Mouse (Mus musculus): ENCODE measurements around the gene Zdhhc14.

Zdhhc14 gene

DNA sequence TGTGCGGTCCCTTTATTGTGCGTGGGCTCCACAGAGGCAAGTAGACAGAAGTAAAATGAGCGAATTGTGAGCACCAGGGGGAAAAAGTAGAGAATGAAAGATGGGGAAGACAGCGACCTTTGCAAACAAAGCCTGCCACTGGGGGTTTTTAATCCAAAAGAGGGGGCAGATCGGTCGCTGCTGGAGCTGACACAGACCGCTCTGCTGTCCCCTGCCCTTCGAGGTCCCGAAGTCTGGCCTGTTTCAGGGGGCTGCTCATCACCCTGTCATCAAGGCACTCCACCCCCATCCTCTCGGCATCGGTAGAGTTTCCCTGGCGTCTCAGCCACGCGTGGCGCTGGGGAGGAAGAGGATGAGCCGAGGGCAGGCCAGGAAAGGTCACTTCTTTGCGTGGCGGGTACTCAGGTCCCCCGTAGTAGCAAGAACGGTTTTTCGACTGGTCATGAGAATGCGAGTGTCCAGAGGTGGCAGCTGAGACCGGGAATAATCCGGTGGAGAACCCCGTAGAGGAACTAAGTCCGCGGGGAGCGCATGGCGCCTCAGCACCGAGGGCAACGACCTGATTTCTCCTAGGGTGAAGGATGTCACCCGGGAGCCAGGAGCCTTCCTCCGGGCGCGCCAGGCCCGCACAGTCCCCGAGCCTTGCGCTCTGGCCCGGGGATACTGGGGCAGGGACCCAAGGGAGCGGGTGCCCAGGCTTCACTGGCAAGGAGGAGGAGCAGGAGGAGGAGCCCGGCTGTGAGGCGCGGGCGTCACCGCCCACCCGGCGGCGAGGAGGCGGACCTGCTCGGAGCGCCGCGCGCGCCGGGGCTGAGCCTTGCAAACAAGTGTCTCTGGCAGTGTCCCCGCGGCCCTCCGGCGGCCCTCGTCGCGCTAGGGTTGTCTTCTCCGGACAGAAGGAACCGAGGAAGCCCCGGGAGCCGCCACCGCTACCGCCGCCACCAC lies at the start of gene Zdhhc14:
Gene Zdhhc14 (plus strand): TSS at position 757 of the 945 bp plus-strand sequence.
- DNase-seq (ENCODE audit: low spot score) = peak; percentile 76

- DNase-seq (ENCODE audit: low spot score) = no peak
Measured at GRCm38 (mm10) chr17:5443260-5443659, 49.1 kb upstream of the Zdhhc14 start.

DNA sequence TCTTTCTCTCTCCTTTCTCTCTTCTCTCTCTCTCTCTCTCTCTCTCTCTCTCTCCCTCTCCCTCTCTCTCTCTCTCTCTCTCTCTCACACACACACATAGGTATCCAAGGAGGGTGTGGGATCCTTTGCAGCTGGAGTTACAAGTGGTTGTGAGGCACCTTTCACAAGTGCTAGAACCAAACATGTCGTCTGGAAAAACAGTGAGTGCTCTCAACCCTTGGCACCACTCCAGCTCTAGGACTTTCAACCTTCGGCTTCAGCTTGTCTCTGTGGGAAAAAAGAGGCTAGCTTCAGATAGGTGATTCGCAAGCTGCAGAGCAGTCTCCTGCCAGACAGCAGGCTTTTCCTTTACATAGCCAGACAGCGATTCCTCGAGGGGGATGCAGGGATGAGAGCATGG lies 48.6 kb upstream of the Zdhhc14 start:
- no peak for DNase-seq (ENCODE audit: low spot score)

GRCm38 (mm10) chr17:5453657-5454056 lies 38.7 kb upstream of the Zdhhc14 start:
- DNase-seq (ENCODE audit: low spot score) = no peak

DNA sequence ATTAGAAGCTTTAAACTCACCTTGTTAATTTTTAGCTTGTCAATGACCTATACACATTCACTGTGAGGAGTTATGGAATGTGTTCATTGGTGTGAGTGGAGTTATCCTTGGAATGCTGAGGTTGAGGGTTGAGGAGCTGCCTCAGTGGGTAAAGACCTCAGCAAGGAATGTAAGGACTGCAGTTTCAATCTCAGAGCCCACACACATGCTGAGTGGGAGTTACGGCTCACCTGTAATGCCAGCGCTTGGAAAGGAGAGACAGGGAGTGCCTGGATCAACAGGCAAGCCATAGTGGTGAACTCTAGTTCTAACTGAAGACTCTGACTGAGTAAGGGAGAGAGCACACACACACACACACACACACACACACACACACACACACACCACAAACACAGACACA lies 28.4 kb upstream of the Zdhhc14 start:
- DNase-seq (ENCODE audit: low spot score) = no peak

DNA sequence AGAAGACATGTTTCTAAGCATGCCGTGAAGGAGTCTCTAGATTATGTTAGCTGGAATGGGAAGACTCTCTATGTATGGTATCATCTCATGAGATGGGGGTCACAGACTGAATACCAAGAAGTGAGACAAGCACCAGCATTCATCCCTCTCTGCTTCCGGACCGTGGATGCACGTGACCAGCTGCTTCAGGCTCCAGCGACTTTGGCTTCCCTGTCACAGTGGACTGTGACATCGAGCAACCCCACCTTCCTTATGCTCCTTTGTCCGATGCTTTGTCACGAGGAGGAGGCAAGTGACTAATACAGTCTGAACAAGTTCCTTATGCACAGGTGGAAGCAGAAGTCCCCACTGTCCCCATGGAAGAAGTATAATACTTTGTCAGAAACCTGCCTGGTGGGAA lies 25.6 kb upstream of the Zdhhc14 start:
- DNase-seq (ENCODE audit: low spot score) = no peak

DNA sequence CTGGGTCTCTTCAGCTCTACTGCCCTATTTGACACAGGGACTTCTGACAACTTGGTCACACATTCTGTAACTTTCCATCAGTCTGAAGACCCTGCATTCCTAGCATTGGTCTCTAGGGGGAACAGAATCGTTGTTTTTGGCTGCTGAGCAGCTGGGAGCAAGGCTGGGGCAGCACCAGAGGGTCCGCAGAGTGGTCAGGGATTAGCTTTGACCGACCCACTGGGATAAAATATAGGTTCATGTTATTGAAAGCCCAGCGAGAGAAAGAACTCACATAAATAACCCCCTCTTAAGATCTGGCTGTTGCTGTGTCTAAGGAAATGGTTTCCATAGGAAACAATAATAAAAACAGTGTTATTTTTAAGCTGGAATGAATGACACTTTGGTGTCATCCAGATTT lies 25.2 kb upstream of the Zdhhc14 start:
- no peak for DNase-seq (ENCODE audit: low spot score)

- no peak for DNase-seq (ENCODE audit: low spot score)
Measured at GRCm38 (mm10) chr17:5472268-5472667, 20.1 kb upstream of the Zdhhc14 start.

- DNase-seq (ENCODE audit: low spot score) = no peak
Measured at GRCm38 (mm10) chr17:5475960-5476725, 16.2 kb upstream of the Zdhhc14 start.

- no peak for DNase-seq (ENCODE audit: low spot score)
Measured at GRCm38 (mm10) chr17:5483456-5483855, 8.9 kb upstream of the Zdhhc14 start.

GRCm38 (mm10) chr17:5484663-5485062 lies 7.7 kb upstream of the Zdhhc14 start:
- no peak for DNase-seq (ENCODE audit: low spot score)

DNA sequence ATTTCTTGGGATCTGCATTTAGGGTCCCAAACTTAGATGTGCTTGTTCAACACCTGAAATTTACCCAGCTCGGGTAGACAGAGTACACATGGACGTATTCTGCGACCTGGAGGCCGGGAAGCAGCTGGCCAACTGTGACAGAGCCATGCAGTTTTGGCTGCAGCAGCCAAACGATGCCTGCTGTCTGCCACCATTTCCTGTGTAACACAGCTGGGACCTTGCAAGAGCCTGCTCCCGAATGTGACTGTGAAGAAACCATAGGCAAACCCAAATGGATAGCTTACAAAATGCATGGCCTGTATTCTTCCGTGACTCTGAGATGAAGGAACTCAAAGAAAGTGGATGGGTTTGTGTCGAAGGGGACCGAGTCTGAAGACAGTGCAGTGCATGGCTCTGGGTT lies 4.2 kb upstream of the Zdhhc14 start:
- no peak for DNase-seq (ENCODE audit: low spot score)

DNA sequence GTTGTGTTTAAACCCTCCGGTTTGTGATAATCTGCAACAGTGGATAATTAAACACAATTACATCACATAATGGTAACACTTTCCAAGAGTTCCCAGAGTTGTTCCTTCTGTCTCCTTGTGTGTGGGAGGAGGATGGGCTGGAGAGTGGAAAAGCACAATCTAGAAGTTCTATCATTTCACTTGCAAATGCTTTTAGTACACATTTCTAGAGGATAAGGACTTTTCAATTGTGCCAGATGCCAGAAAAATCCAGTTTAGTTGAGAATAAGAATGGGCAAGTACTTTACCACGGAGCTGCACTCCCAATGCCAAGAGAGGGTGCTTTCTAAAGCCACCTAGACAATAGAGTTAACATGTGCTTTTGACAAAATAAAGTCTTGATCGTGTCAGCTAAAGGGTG lies 2.0 kb upstream of the Zdhhc14 start:
- no peak for DNase-seq (ENCODE audit: low spot score)

DNA sequence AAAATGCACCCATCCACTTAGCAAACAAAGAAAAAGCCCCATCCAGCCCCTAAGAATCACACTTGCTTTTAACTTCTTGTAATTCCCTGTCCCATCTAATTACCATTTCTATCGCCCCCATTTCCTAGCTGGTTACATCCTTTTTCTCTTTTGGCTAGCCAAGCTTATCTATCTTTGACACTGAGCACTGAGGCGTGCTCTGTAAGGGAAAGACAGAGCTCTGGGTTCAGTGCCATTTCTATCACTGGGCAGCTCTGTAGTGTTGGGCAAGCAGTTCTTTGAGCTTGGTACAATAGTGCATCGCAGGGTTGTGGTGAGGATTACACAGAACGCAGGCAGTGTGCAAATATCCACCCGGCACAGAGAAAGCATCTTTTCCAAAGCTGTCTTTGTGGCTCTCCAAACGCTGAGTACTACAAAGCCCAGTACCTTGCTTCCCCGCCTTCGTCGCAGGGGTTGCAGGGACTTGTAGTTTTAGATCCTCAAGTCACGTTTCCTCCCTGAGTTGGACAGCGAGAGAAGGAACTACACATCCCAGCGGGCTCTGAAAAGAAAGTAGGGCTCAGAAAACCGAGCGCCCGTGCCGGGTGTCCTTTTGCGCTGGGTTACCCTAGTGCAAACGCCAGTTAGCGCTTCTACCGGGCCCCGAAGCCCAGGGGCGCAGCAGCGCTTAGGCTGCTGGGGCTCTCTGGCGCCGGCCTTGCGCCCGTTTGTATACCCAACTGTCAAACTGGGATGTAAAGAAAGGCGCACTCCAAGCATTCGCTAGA lies 1.1 kb upstream of the Zdhhc14 start:
- DNase-seq (ENCODE audit: low spot score) = peak; percentile 88

DNA sequence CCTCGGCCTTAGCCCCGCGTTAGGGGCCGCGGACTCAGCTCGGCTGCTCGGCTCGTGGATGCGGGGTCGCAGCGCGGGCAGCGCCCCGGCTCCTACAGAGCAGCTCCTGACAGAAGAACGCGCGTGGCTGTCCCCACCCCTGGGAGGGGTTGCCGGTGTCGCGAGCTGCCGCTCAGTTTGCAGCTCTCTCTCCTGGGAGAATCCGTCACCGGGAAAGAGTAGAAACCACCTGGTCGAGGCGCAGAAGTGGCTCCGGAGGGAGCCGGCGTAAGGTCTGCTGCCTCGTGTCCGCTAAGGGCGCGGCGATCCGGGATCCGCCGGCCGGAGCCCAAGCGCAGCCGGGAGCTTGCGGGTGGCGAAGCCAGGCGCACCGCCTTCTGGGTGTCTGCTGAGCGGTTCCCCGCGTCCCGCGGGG lies 396 bp downstream of the Zdhhc14 start:
- DNase-seq (ENCODE audit: low spot score) = no peak

DNA sequence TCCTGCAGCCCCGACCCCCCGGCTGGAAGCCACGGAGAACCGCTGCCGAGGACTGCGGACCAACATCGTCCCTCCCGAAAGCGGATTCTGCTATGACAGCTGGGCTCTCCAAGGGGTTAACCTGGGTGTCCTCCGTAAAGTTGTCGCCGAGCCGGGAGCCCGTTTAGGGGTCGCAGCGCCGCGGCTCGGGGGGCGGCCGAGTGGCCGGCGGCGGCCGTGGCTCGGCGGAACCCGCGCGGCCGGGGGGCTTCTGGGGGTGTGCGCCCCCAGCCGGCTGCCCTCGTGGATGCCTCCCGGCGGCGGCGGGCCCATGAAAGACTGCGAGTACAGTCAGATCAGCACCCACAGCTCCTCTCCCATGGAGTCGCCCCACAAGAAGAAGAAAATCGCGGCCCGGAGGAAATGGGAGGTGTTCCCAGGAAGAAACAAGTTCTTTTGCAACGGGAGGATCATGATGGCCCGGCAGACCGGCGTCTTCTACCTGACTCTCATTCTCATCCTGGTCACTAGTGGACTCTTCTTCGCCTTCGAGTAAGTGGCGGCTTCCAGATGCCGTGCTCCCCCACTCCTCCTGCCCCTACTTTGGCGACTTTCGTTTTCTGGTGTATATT lies 909 bp downstream of the Zdhhc14 start:
- no peak for DNase-seq (ENCODE audit: low spot score)

- DNase-seq (ENCODE audit: low spot score) = no peak
Measured at GRCm38 (mm10) chr17:5493809-5494208, 1.5 kb downstream of the Zdhhc14 start.

DNA sequence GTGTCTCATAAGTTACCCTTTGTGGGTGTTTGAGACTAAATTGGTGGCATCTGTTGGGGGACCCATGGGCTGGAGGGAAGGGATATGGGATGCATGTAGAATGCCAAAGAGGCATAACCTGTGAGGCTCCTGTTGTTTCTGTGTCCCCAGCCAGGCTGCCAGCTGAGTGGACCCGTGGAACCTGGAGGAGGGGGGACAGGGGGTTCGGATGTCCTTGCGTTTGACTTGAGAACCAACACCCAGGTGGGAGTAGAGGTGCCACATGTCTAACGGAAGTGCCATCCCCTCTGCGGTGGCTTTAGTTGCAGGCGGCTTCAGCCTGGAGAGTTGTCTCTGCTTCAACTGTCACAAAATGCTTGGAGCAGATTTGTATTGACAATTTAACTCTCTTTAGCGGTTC lies 2.5 kb downstream of the Zdhhc14 start:
- DNase-seq (ENCODE audit: low spot score) = no peak

GRCm38 (mm10) chr17:5497695-5498094 lies 5.3 kb downstream of the Zdhhc14 start:
- no peak for DNase-seq (ENCODE audit: low spot score)

GRCm38 (mm10) chr17:5498996-5499395 lies 6.6 kb downstream of the Zdhhc14 start:
- DNase-seq (ENCODE audit: low spot score) = no peak

DNA sequence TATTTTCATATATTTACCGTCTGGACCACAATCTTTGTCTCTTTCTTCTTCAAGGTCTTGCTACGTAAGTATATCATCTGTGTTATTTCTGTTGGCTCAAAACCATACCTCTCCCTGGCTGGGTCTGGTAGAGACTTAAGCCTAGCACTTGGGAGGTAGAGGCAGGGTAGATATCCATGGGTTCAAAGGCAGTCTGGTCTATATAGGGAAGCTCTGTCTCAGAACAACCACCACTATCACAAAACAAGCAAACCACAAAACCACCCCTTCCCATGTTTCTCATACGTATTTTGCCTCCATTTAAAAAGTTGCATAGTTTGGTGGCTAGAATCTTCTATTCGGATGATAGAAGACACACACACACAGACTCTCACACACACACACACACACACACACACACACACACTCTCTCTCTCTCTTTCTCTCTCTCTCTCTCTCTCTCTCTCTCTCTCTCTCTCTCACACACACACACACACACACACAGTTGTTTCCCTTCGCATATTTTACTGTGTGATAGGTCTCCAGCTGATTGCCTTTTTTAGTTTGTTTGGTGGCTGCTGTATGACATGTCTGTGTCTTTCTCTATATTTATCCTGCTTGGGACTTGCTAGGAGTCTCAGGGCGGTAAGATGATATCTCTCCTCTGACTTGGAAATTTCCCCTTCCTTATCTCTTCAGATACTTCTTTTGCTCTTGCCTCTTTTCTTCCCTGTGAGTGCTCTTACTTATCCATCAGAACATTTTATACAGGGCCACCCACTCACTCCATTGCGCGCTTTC lies 11.8 kb downstream of the Zdhhc14 start:
- no peak for DNase-seq (ENCODE audit: low spot score)
